Mouse (Mus musculus) lung, embryonic 16.5 days (tissue): ENCODE results near the gene Coq6. TPM values are rescaled to one million over a fixed set of nuclear protein-coding genes. Genes with fewer than 3 reads are reported as not detected.

ENCODE experiments used
- ATAC-seq: fragments of 200-750 bp; cut with Nextera tagmentation; 2 replicates; pipeline ENCODE4 v1.8.0; 2017; ENCODE audit warnings: low read depth, mild to moderate bottlenecking, moderate library complexity
- H3K27ac ChIP-seq: fragments of 300-500 bp; sonication (generic); 2 replicates; pipeline ENCODE4 v1.5.1; 2014; ENCODE audit warnings: mild to moderate bottlenecking, control low read depth, low read length
- H3K27me3 ChIP-seq: fragments of 300-500 bp; sonication (generic); 2 replicates; pipeline ENCODE4 v1.6.1; 2014; ENCODE audit warnings: low read depth, low read length, mixed read lengths; ENCODE audit not compliant: control insufficient read depth, insufficient read depth
- H3K36me3 ChIP-seq: fragments of 300-500 bp; sonication (generic); 2 replicates; pipeline ENCODE4 v1.6.1; 2014; ENCODE audit warnings: low read length; ENCODE audit not compliant: control insufficient read depth, insufficient read depth
- H3K4me1 ChIP-seq: fragments of 300-500 bp; sonication (generic); replicated peaks from 2 replicates; pipeline ENCODE4 v1.6.1; 2014; ENCODE audit warnings: low read length, mixed read lengths; ENCODE audit not compliant: control insufficient read depth, insufficient read depth
- H3K4me2 ChIP-seq: fragments of 300-500 bp; sonication (generic); 2 replicates; pipeline ENCODE4 v1.6.1; 2014; ENCODE audit warnings: low read depth, low read length, control low read depth
- H3K4me3 ChIP-seq: fragments of 300-500 bp; sonication (generic); 2 replicates; pipeline ENCODE4 v1.5.1; 2014; ENCODE audit warnings: mild to moderate bottlenecking, low read length, control low read depth
- H3K9ac ChIP-seq: fragments of 300-500 bp; sonication (generic); 2 replicates; pipeline ENCODE4 v1.6.1; 2014; ENCODE audit warnings: low read length, control low read depth
- H3K9me3 ChIP-seq: fragments of 300-500 bp; sonication (generic); 2 replicates; pipeline ENCODE4 v1.6.1; 2016; ENCODE audit warnings: low read length; ENCODE audit not compliant: control insufficient read depth
- WGBS: fragments of 180-500 bp; shearing (Covaris S2); extraction: QIAGEN DNeasy Blood & Tissue Kit; methylation state at CpG from one replicate; pipeline ENCODE4 v1.1.7; 2014; 5-methylcytosine and 5-hydroxymethylcytosine counted together
- polyA plus RNA-seq: library from polyadenylated mRNA; unstranded; fragments of >200 nt; fragmentation: Nextera tagmentation; extraction: Ambion mirVana; gene quantifications from 2 replicates; pipeline ENCODE4 v1.2.1, GENCODE M21; 2015

Coq6 gene
- polyA plus RNA-seq, 1 experiment from 2014 or later: 43.7 TPM

DNA sequence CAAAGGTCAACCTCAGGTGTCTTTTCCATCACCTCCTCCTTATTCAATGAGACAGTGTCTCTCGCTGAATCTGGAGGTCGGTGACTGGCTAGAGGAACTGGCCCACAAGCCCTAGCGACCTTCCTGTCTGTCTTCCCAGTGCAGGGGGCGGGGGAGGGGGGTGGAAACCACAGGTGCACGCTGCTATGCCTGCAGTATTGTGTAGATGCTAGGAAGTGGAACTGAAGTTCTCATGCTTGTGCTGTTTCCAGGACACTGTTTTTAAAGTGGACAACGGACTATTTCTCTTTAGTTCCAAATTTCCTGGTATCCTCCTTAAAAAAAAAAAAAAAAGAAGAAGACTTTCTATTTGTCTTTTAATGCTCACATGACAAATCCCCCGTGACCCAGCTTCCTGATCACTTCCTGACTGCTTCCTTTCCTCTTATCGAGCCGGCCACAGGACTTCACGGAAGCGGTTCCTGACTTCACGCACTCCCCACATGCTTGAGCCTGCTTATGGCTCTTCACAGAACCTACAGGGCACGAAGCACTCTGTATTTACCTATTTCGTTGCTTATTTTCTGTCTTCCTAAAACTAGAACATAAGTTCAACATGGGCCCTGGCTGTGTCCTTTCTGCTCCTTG is 27.4 kb downstream of the Coq6 start:
- Histone ChIP-seq H3K27ac (no peak overlapping the region), H3K27me3 (no peaks in the 10 kb centered on the region), H3K4me3 (no peak overlapping the region), H3K36me3 (no peaks in the 10 kb centered on the region), H3K9me3 (no peaks in the 10 kb centered on the region), H3K4me1 (peaks cover 12% of the 10 kb centered on the region), H3K4me2 (0 out of 2 replicates have a peak overlapping the region, but pooled peaks have one; percentile 12), H3K9ac (no peak overlapping the region)
- 60% methylated on average over 14 of the region's 14 CpGs for WGBS
- no peak for ATAC-seq

DNA sequence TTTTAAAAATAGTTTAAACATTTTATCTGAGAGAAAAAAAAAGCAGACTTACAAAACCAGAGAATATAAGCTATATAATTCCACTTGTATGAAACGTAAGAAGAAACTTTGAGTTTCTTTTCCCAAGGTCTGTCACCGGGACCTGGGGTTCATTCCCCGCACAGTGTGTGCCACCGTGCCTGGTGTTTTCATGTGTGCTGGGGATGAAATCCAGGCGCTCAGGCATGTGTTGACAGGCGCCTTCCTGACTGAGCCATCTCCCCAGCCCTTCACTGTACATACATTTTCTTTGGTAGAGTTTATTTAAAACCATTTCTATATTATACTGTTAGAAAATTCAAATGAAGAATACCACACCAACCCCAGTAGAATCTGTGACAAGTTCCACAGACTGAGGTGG is 28.9 kb downstream of the Coq6 start:
- Histone ChIP-seq H3K4me3 (no peak overlapping the region), H3K27ac (no peak overlapping the region), H3K4me2 (no peak overlapping the region), H3K4me1 (peaks cover 5% of the 10 kb centered on the region), H3K9me3 (no peaks in the 10 kb centered on the region), H3K9ac (no peak overlapping the region), H3K27me3 (no peaks in the 10 kb centered on the region), H3K36me3 (no peaks in the 10 kb centered on the region)
- ATAC-seq: no peak
- WGBS: 79% methylated on average over 6 of the region's 6 CpGs

DNA sequence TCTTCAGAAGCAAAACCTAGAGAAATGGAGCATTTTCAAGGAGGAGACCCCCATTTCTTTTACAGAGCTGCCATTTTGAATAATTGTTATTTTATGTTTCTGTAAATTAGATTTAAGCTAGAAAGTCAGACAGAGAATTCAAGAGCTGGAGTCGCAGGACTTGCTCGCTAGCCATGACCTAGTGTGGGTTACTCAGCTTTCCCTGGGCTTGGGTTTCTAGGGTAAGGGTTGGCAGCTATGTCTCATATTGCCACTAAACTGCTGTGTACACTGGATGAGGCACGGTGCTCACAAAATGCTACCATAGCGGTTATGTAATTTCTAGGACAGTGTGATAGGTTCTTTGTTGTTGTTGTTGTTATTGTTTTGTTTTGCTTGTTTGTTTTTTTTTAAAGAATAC is 31.2 kb downstream of the Coq6 start:
- Histone ChIP-seq H3K4me3 (no peak overlapping the region), H3K36me3 (no peaks in the 10 kb centered on the region), H3K27ac (no peak overlapping the region), H3K9me3 (no peaks in the 10 kb centered on the region), H3K27me3 (no peaks in the 10 kb centered on the region), H3K4me2 (no peak overlapping the region), H3K9ac (no peak overlapping the region), H3K4me1 (no peaks in the 10 kb centered on the region)
- 96% methylated on average over 4 of the region's 4 CpGs for whole genome bisulfite sequencing
- no peak for ATAC-seq

DNA sequence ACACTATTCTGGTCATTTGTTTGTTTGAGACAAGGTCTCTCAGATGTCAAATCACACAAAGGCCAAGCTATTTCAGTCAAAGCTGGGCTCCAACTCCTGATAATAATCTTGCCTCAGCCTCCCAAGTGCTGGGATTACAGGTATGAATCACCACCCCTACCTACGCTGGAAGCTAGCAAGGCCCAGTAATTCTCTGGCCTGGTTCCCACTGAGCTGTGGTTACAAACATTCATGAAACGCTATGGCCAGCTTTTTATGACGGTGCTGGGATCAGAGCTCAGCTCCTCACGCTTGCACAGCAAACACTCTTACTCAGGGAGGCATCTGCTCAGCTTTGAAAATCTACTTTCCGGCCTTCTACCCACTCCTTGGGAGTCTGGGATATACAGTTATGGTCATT is 32.4 kb downstream of the Coq6 start:
- Histone ChIP-seq H3K9me3 (no peaks in the 10 kb centered on the region), H3K9ac (no peak overlapping the region), H3K27ac (no peak overlapping the region), H3K4me3 (no peak overlapping the region), H3K27me3 (no peaks in the 10 kb centered on the region), H3K36me3 (no peaks in the 10 kb centered on the region), H3K4me1 (no peaks in the 10 kb centered on the region), H3K4me2 (no peak overlapping the region)
- WGBS: 83% methylated on average over 5 of the region's 5 CpGs
- ATAC-seq: no peak

DNA sequence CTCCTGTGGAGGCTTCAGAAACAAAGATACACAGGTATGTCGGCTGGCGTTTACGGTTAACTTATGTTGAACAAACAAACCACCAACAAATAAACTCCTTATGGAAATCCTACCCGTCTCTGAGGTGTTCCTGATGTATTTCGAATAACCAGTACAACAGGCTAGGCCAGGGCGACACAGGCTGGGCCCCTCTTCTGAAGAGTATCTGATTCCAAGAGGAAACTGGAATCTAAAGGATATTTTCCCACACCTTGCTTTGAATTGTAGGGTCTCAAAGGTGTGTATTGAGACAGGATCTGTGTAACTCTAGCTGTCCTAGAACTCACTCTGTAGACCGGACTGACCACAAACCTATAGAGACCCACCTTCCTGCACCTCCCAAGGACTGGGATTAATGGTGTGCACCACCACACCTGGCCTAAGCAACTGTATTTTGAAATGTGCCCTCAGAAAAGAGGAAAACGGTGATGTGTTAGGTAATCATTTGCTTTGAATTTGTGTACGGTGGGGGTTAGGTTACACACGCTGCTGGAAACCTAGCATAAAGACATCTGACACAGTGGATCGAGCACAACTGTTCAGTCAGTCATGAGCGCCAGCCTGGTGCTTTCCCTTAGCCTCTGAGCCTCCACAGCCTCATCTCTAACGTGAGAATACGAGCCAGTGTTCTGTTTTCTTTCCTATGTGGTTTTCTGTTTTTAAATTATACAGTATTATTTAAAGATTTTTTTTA is 35.7 kb downstream of the Coq6 start:
- 77% methylated on average over 14 of the region's 14 CpGs for WGBS
- no peaks in the 10 kb centered on the region for H3K36me3 ChIP-seq
- no peak overlapping the region for H3K9ac ChIP-seq
- H3K4me3 ChIP-seq: no peak overlapping the region
- H3K9me3 ChIP-seq: no peaks in the 10 kb centered on the region
- no peaks in the 10 kb centered on the region for H3K27me3 ChIP-seq
- H3K27ac ChIP-seq: no peak overlapping the region
- no peak for ATAC-seq
- no peak overlapping the region for H3K4me2 ChIP-seq
- H3K4me1 ChIP-seq: no peaks in the 10 kb centered on the region; the same call in 1 of the 2 replicates

DNA sequence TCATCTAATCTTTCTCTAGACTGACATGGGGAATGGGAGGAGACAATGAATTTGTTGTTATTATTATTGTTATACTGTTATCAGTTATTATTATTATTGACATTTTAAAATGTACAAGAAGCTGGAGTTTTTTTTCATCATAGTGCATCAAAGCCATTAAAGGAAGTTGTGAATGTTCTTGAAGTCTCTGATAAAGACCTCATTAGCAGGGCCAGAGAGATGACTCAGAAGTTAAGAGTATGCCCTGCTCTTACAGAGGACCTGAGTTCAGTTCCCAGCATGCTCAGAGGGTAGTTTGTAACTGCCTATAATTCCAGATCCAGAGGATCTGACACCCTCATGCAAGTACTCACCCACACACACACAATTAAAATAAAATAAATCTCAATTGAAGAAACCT is 36.2 kb downstream of the Coq6 start:
- Histone ChIP-seq H3K9me3 (no peaks in the 10 kb centered on the region), H3K9ac (no peak overlapping the region), H3K36me3 (no peaks in the 10 kb centered on the region), H3K4me3 (no peak overlapping the region), H3K27me3 (no peaks in the 10 kb centered on the region), H3K27ac (no peak overlapping the region), H3K4me1 (no peaks in the 10 kb centered on the region; the same call in 1 of the 2 replicates), H3K4me2 (no peak overlapping the region)
- ATAC-seq: no peak

DNA sequence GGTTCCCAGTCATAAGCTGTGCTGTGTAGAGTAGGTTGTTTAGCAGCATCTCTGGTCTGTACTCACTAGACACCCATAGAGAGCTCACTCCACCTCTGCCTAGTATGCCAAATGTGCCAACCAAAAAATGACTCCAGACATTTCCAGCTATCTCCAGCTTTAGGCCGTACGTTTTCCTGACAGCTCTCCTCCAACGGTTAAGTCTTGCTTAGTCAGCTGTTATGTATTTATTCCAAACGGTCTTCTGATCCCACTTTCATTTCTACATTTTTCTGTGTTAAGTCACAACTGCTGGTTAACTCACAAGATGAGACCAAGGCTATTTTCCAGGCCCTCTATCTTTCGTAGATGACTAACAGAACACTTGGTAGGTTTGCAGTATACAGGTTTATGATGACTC is 37.2 kb downstream of the Coq6 start:
- no peak for ATAC-seq
- H3K4me2 ChIP-seq: no peak overlapping the region
- WGBS: 69% methylated on average over 5 of the region's 5 CpGs

DNA sequence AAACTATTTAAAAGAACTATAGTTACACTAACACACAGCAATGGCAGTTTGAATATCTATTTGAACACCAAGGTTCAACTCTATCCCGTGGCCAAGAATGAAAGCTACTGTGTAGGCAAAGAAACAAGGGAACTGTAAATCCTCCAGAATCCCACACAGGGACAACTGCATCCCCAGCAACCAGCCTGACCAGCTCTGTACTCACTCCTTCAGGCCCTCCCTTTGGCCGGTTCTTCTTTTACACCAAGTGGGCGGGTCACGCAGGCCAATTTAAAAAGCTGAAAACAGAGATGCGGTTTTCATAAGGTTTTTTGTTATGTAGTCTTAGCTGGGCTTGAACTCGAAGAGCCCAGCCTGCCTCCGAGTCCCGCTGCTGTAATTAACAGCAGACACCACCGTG is 37.7 kb downstream of the Coq6 start:
- 66% methylated on average over 9 of the region's 9 CpGs for WGBS
- no peak for ATAC-seq
- no peak overlapping the region for H3K4me2 ChIP-seq

More for the DNA sequence above, 37.2 kb downstream of the Coq6 start:
- Histone ChIP-seq H3K27me3 (no peaks in the 10 kb centered on the region), H3K4me3 (no peak overlapping the region), H3K4me1 (no peaks in the 10 kb centered on the region; the same call in 1 of the 2 replicates), H3K9me3 (no peaks in the 10 kb centered on the region), H3K27ac (no peak overlapping the region), H3K36me3 (no peaks in the 10 kb centered on the region), H3K9ac (no peak overlapping the region)

DNA sequence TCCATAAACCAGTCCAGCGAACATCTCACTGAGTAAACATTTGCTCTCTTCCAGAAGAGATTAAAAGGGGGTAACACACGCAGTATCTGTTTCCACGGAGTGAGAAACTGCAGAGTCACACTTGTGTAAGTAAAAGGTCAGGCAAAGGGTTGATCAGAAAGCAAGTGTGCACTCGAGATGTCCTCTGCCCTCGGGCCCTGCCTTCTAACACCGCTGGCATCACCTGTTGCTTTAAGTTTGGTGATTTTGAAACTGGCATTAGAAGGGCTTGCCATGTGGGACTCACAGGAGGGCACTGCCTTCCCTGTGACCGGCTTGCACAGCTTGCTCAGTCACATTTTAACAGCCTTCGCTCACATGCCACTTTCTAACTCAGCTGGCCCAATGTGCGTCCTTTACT is 38.2 kb downstream of the Coq6 start:
- no peaks in the 10 kb centered on the region for H3K27me3 ChIP-seq
- no peak for ATAC-seq
- H3K4me3 ChIP-seq: no peak overlapping the region
- no peak overlapping the region for H3K4me2 ChIP-seq
- H3K9me3 ChIP-seq: no peaks in the 10 kb centered on the region
- no peak overlapping the region for H3K27ac ChIP-seq
- 42% methylated on average over 9 of the region's 9 CpGs for WGBS
- no peaks in the 10 kb centered on the region; the same call in 1 of the 2 replicates for H3K4me1 ChIP-seq
- no peak overlapping the region for H3K9ac ChIP-seq
- H3K36me3 ChIP-seq: no peaks in the 10 kb centered on the region

More for the DNA sequence above, 37.7 kb downstream of the Coq6 start:
- H3K36me3 ChIP-seq: no peaks in the 10 kb centered on the region
- no peak overlapping the region for H3K4me3 ChIP-seq
- no peak overlapping the region for H3K9ac ChIP-seq
- no peak overlapping the region for H3K27ac ChIP-seq
- no peaks in the 10 kb centered on the region for H3K27me3 ChIP-seq
- H3K4me1 ChIP-seq: no peaks in the 10 kb centered on the region; the same call in 1 of the 2 replicates
- no peaks in the 10 kb centered on the region for H3K9me3 ChIP-seq
